Mouse (Mus musculus): Measurements from ENCODE around the gene Faim. TPM values are rescaled to one million over a fixed set of nuclear protein-coding genes. Genes with fewer than 3 reads are reported as not detected.

Faim gene
- polyA plus RNA-seq (2015; fragmentation: Nextera tagmentation; extraction: Ambion mirVana): 48.8 and 59.1 TPM in 2 replicates

GRCm38 (mm10) chr9:98985800-98986475 is at the start of gene Faim:
TSS of gene Faim (plus strand) at chr9:98986373.
- H3K9me3 ChIP-seq: no peaks in the 10 kb centered on the region
- peak within 1 kb of the TSS; percentile 85 for H3K9ac ChIP-seq
- H3K27me3 ChIP-seq: peaks cover 27% of the 10 kb centered on the region
- peak within 1 kb of the TSS; percentile 11; the same call in 1 of the 2 replicates for H3K27ac ChIP-seq
- no peaks in the 10 kb centered on the region for H3K36me3 ChIP-seq
- peaks cover 6% of the 10 kb centered on the region; the same call in 1 of the 2 replicates for H3K4me1 ChIP-seq
- peak within 1 kb of the TSS; percentile 86 for H3K4me3 ChIP-seq
- ATAC-seq (ENCODE audit: insufficient number of reproducible peaks, insufficient read depth, low FRiP score, low TSS enrichment, low read depth): peak; percentile 99
- peak within 1 kb of the TSS; percentile 86 for H3K4me2 ChIP-seq
- 1% methylated on average over 45 of the region's 45 CpGs for WGBS

DNA sequence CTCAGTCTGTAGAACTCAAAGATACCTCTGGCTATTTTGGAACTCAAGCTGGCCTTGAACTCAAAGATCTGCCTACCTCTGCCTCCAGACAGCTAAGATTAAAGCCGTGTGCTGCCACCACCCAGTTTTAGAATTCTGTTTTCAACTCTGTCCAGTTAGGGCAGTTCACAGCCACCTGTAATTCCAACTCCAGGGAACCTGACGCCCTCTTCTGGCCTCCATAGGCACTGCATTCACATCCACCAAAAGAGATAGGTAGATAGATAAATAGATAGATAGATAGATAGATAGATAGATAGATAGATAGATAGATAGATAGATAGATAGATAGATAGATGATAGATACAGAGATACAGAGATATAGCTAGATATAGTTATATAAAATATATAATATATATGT is 46.9 kb upstream of the Faim start:
- Histone ChIP-seq H3K27me3 (peaks cover 21% of the 10 kb centered on the region), H3K9ac (no peak overlapping the region), H3K4me3 (no peak overlapping the region), H3K4me2 (no peak overlapping the region), H3K27ac (no peak overlapping the region), H3K36me3 (no peaks in the 10 kb centered on the region), H3K9me3 (no peaks in the 10 kb centered on the region), H3K4me1 (no peaks in the 10 kb centered on the region)
- WGBS: 11% methylated on average over 2 of the region's 2 CpGs
- no peak for ATAC-seq (ENCODE audit: insufficient number of reproducible peaks, insufficient read depth, low FRiP score, low TSS enrichment, low read depth)

DNA sequence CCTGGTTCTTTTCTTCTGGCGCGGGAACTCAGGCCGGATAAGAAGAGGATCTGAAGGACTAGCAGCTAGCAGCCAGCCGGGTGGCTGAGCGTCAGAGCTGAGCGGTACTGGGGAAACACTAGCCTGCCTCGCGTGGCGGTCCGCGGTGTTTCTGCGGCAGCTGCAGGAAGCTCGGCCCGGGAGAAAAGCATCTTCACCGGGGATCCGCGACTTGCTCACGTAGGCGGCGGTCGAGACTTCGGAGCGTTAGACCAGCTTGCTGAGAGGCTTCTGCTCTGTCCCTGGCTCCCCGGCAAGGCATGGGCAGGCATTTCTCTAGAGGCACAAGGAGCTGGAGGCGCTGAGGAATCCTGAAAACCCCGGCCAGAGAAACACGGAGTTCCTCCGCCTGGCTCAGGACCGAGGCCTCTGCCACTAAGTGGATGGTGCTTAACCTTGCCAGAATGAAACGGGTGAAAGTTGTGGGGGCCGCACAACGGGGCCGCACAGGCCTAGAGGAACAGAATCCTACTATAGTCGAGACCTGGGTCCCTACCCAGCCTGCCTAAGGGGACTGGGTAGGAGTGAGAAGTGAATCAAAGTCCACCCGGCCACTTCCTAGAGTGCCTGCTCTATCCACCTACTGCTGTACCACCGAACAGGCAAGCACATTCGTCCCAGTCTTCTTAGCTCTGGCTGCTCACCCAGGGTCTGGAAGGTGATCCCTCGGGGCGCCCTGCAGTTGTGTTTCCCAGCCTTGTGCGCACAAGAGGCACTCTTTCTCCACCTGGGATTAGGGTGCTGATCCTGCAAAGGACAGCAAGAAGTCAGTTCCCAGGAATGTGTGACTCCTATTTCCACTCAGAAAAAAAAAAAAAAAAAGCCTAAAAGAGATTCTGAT is 33.8 kb upstream of the Faim start:
- Histone ChIP-seq H3K4me3 (peak overlapping the region; percentile 29), H3K27me3 (peaks cover 90% of the 10 kb centered on the region), H3K4me1 (peaks cover 40% of the 10 kb centered on the region), H3K36me3 (no peaks in the 10 kb centered on the region), H3K9ac (peak overlapping the region; percentile 11; the same call in 1 of the 2 replicates), H3K27ac (no peak overlapping the region), H3K4me2 (peak overlapping the region; percentile 50), H3K9me3 (no peaks in the 10 kb centered on the region)
- no peak for ATAC-seq (ENCODE audit: insufficient number of reproducible peaks, insufficient read depth, low FRiP score, low TSS enrichment, low read depth)
- 2% methylated on average over 40 of the region's 40 CpGs for WGBS

GRCm38 (mm10) chr9:98953291-98953690 is 32.9 kb upstream of the Faim start:
- peak overlapping the region; percentile 50 for H3K4me2 ChIP-seq
- peaks cover 40% of the 10 kb centered on the region for H3K4me1 ChIP-seq
- no peak for ATAC-seq (ENCODE audit: insufficient number of reproducible peaks, insufficient read depth, low FRiP score, low TSS enrichment, low read depth)
- H3K27me3 ChIP-seq: peaks cover 95% of the 10 kb centered on the region
- H3K4me3 ChIP-seq: peak overlapping the region; percentile 53
- H3K27ac ChIP-seq: no peak overlapping the region
- WGBS: 11% methylated on average over 4 of the region's 4 CpGs
- no peak overlapping the region for H3K9ac ChIP-seq
- no peaks in the 10 kb centered on the region for H3K9me3 ChIP-seq
- H3K36me3 ChIP-seq: no peaks in the 10 kb centered on the region

DNA sequence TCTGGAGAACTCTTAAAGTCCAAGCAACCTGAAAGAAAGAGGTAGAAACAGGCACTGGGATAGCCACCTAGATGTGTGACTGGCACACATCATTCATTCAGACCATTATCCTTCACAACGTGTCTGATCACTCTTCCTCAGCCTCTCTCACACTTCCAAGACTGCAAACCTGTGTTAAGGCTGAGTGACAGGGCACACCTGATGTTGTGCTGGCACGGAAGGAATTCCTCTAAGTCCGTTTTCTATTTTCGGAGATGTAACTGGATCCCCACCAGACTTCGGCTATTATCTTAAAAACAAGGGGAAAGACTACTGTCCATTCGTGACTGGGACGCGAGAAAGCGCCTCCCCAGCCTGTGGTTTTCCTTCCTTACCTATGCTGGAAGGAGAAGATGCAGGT is 32.3 kb upstream of the Faim start:
- WGBS: 5% methylated on average over 9 of the region's 9 CpGs
- no peak for ATAC-seq (ENCODE audit: insufficient number of reproducible peaks, insufficient read depth, low FRiP score, low TSS enrichment, low read depth)
- Histone ChIP-seq H3K4me1 (peaks cover 40% of the 10 kb centered on the region), H3K9ac (no peak overlapping the region), H3K9me3 (no peaks in the 10 kb centered on the region), H3K4me2 (peak overlapping the region; percentile 83), H3K36me3 (no peaks in the 10 kb centered on the region), H3K27me3 (peaks cover 96% of the 10 kb centered on the region), H3K27ac (no peak overlapping the region), H3K4me3 (peak overlapping the region; percentile 53)

GRCm38 (mm10) chr9:98954391-98955102 is 31.6 kb upstream of the Faim start:
- WGBS: 2% methylated on average over 33 of the region's 33 CpGs
- peak overlapping the region; percentile 69 for H3K9ac ChIP-seq
- H3K27ac ChIP-seq: peak overlapping the region; percentile 33; the same call in 1 of the 2 replicates
- no peaks in the 10 kb centered on the region for H3K36me3 ChIP-seq
- no peak for ATAC-seq (ENCODE audit: insufficient number of reproducible peaks, insufficient read depth, low FRiP score, low TSS enrichment, low read depth)
- H3K27me3 ChIP-seq: peaks cover 96% of the 10 kb centered on the region
- H3K4me2 ChIP-seq: peak overlapping the region; percentile 83
- H3K4me3 ChIP-seq: peak overlapping the region; percentile 53
- H3K4me1 ChIP-seq: peaks cover 43% of the 10 kb centered on the region
- no peaks in the 10 kb centered on the region for H3K9me3 ChIP-seq

DNA sequence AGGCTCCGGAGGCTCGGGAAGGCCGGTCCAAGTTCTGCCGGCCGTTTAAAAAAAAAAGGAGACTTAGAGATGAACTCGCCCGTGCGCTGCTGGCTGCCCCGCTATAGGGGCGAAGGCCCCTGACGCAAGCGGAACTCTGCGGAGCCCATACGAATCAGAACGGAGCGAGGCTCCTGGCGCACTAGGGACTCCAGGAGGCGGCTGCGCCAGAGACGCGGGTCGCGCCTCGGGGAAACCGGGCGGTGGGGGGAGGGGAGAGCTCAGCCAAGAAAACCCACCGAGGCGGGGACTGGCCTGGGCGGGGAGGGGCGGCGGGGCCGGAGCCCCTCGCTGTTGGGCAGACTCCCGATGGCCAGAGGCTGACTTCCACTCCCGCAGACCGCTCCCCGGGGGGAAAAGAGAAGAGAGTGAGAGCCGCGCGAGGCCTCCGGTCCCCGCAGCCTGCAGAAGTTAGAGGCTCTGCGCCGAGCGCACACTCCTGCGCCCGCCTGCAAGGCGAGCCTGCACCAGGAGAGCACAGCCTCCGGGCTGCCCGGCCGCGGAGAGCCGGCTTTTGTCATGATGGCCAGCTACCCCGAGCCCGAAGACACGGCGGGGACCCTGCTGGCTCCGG is 31.0 kb upstream of the Faim start, which contains the start of gene Foxl2:
Gene Foxl2, plus strand, starts transcription at position 186 of the 613 bp plus-strand sequence.
- Histone ChIP-seq H3K4me3 (peak within 1 kb of the TSS; percentile 53), H3K27me3 (peaks cover 97% of the 10 kb centered on the region), H3K4me2 (peak within 1 kb of the TSS; percentile 83), H3K36me3 (no peaks in the 10 kb centered on the region), H3K27ac (peak within 1 kb of the TSS; percentile 55), H3K9me3 (no peaks in the 10 kb centered on the region), H3K4me1 (peaks cover 45% of the 10 kb centered on the region), H3K9ac (peak within 1 kb of the TSS; percentile 69)
- under 1% methylated on average over 58 of the region's 58 CpGs for WGBS
- no peak for ATAC-seq (ENCODE audit: insufficient number of reproducible peaks, insufficient read depth, low FRiP score, low TSS enrichment, low read depth)

- under 1% methylated on average over 60 of the region's 60 CpGs for WGBS
- Histone ChIP-seq H3K9ac (peak overlapping the region; percentile 69), H3K4me1 (peaks cover 45% of the 10 kb centered on the region), H3K27me3 (peaks cover 97% of the 10 kb centered on the region), H3K36me3 (no peaks in the 10 kb centered on the region), H3K4me3 (peak overlapping the region; percentile 53), H3K27ac (peak overlapping the region; percentile 55), H3K9me3 (no peaks in the 10 kb centered on the region), H3K4me2 (peak overlapping the region; percentile 83)
- ATAC-seq (ENCODE audit: insufficient number of reproducible peaks, insufficient read depth, low FRiP score, low TSS enrichment, low read depth): no peak
These were observed 30.4 kb upstream of the Faim start for GRCm38 (mm10) chr9:98955716-98956224.

DNA sequence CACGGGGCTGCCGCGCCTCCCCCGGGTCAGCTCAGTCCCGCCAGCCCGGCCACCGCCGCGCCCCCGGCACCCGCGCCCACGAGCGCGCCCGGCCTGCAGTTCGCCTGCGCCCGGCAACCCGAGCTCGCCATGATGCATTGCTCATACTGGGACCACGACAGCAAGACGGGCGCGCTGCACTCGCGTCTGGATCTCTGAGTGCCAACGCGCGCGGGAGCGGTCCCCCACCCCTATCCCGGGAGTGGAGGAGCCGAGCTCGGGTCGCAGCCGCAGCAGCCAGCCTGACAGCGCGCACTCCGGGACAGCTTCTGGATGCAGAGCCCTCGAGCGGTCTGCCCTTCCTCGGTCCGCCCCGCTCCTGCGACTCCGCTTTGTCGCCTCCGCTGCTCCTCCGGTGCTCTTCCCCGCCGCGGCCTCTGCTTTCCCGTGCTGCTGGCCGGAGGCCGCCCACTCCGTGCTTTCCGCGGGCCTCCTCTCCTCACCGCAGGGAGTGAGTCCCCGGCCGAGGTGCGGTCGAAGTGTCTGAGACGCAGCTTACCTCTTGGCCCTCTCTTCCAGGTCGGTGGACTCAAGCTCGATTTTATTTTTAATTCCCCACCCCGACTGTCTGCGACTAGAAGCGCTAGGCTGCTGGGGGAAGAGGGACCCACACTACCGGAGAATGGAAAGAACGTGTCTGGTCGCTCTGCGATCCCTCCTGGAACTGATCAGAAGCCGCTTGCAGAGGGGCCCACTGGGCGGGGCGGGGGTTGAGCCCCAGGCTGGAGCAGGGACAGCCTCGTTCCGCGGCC is 29.4 kb upstream of the Faim start:
- H3K4me2 ChIP-seq: peak overlapping the region; percentile 83
- H3K27ac ChIP-seq: peak overlapping the region; percentile 55
- no peaks in the 10 kb centered on the region for H3K9me3 ChIP-seq
- ATAC-seq (ENCODE audit: insufficient number of reproducible peaks, insufficient read depth, low FRiP score, low TSS enrichment, low read depth): no peak
- H3K4me1 ChIP-seq: peaks cover 45% of the 10 kb centered on the region
- H3K4me3 ChIP-seq: peak overlapping the region; percentile 53
- no peaks in the 10 kb centered on the region for H3K36me3 ChIP-seq
- H3K27me3 ChIP-seq: peaks cover 97% of the 10 kb centered on the region
- WGBS: under 1% methylated on average over 75 of the region's 80 CpGs
- peak overlapping the region; percentile 69 for H3K9ac ChIP-seq

GRCm38 (mm10) chr9:98957751-98958351 is 28.3 kb upstream of the Faim start:
- H3K27me3 ChIP-seq: peaks cover 97% of the 10 kb centered on the region
- 0 out of 2 replicates have a peak overlapping the region, but pooled peaks have one; percentile 40 for H3K9ac ChIP-seq
- WGBS: 1% methylated on average over 23 of the region's 23 CpGs
- no peaks in the 10 kb centered on the region for H3K9me3 ChIP-seq
- H3K4me3 ChIP-seq: peak overlapping the region; percentile 53
- H3K36me3 ChIP-seq: no peaks in the 10 kb centered on the region
- peaks cover 36% of the 10 kb centered on the region for H3K4me1 ChIP-seq
- ATAC-seq (ENCODE audit: insufficient number of reproducible peaks, insufficient read depth, low FRiP score, low TSS enrichment, low read depth): no peak
- peak overlapping the region; percentile 83 for H3K4me2 ChIP-seq
- no peak overlapping the region for H3K27ac ChIP-seq

Data from embryonic facial prominence, embryonic 13.5 days (tissue).